Mouse (Mus musculus) kidney, adult 11 months (tissue): Measurements from ENCODE around the gene Crkl.

Source experiments
- DNase-seq: peaks from one replicate; pipeline ENCODE4 v3.0.0; 2022

Gene Crkl

GRCm38 (mm10) chr16:17530640-17531288 is 79.0 kb downstream of the Crkl start, which contains the start of gene Thap7:
Gene Thap7, minus strand, starts transcription at chr16:17531136.
- DNase-seq: peak; percentile 95

GRCm38 (mm10) chr16:17532271-17532670 is 80.5 kb downstream of the Crkl start:
- DNase-seq: peak; percentile 42

GRCm38 (mm10) chr16:17532676-17533329 is 81.0 kb downstream of the Crkl start:
- DNase-seq: no peak

- DNase-seq: no peak
These were observed 84.8 kb downstream of the Crkl start for GRCm38 (mm10) chr16:17536584-17536983.
